Mouse (Mus musculus) lung, adult 2 months (tissue): ENCODE results near the gene P4ha1.

Experiments
- CTCF ChIP-seq: fragments of 200-500 bp; IDR thresholded peaks from 2 replicates; pipeline ENCODE4 v1.5.1; 2011; ENCODE audit warnings: mild to moderate bottlenecking, low read length, control low read depth; ENCODE audit not compliant: insufficient read depth
- POLR2A ChIP-seq: fragments of 200-500 bp; IDR thresholded peaks from 2 replicates; pipeline ENCODE4 v1.6.1; 2011; ENCODE audit warnings: low read depth, mild to moderate bottlenecking, control low read depth, low read length, borderline replicate concordance; ENCODE audit errors: extremely low read depth

DNA sequence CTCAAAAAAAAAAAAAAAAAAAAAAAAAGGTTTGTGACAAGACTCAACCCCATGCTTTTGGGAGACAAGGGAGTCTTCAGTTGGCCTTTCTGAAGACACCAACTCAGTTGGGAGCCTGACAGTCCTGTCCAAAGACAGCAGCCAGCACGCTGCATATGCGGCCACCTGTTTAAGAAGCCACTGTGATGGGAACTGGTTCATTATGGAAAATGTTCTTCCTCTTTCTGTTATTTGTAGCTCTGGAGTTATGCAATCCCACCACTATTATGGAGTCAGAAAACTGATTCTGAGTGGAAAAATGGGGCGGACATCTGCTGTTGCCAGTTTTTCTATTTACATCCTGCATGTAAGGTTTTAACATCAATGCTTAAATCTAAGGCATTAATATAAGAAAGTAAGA is 66.6 kb downstream of the P4ha1 start:
- TF ChIP-seq CTCF, result no peak
- no peak for TF ChIP-seq POLR2A
